Mouse (Mus musculus) C2C12 (cell line): ENCODE measurements around the gene Sox12. TPM values are rescaled to one million over a fixed set of nuclear protein-coding genes. Genes with fewer than 3 reads are reported as not detected.

Experiments used
- H3K27me3 ChIP-seq: one replicate; pipeline ENCODE4 v1.6.1; 2011; ENCODE audit not compliant: control insufficient read depth, insufficient read depth, insufficient read length
- H3K36me3 ChIP-seq: one replicate; pipeline ENCODE4 v1.6.1; 2011; ENCODE audit not compliant: control insufficient read depth, insufficient read depth
- H3K4me3 ChIP-seq: one replicate; pipeline ENCODE4 v1.5.1; 2011; ENCODE audit warnings: mild to moderate bottlenecking, control low read depth; ENCODE audit not compliant: poor library complexity, insufficient read depth, severe bottlenecking
- H3K79me2 ChIP-seq: one replicate; pipeline ENCODE4 v1.6.1; 2011; ENCODE audit not compliant: control insufficient read depth, insufficient read depth
- H3K79me3 ChIP-seq: one replicate; pipeline ENCODE4 v1.6.1; 2011; ENCODE audit warnings: low read depth, control low read depth
- H3ac ChIP-seq: one replicate; pipeline ENCODE3; 2011; ENCODE audit warnings: low read depth; ENCODE audit not compliant: control insufficient read depth, insufficient read length
- CEBPB ChIP-seq: IDR thresholded peaks from one replicate; pipeline ENCODE4 v1.6.1; 2011; ENCODE audit warnings: low read depth, mild to moderate bottlenecking, control low read depth, moderate library complexity
- CTCF ChIP-seq: IDR thresholded peaks from one replicate; pipeline ENCODE4 v1.5.1; 2011; ENCODE audit not compliant: control insufficient read depth, insufficient read depth, insufficient read length
- FOSL1 ChIP-seq: IDR thresholded peaks from one replicate; pipeline ENCODE4 v1.8.0; 2011; ENCODE audit warnings: mild to moderate bottlenecking, low read length; ENCODE audit not compliant: poor library complexity, insufficient read depth, severe bottlenecking
- MAX ChIP-seq: IDR thresholded peaks from one replicate; pipeline ENCODE4 v1.6.1; 2011; ENCODE audit warnings: mild to moderate bottlenecking, control low read depth
- MYOD1 ChIP-seq: IDR thresholded peaks from one replicate; pipeline ENCODE4 v1.6.1; 2011; ENCODE audit warnings: low read depth; ENCODE audit not compliant: control insufficient read depth, insufficient read length
- MYOG ChIP-seq: IDR thresholded peaks from one replicate; pipeline ENCODE4 v1.6.1; 2011; ENCODE audit not compliant: control insufficient read depth, insufficient read length; ENCODE audit errors: extremely low read depth
- USF1 ChIP-seq: IDR thresholded peaks from one replicate; pipeline ENCODE4 v1.6.1; 2011; ENCODE audit warnings: low read depth, mild to moderate bottlenecking, control low read depth, moderate library complexity
- long read RNA-seq, 2 experiments: library from polyadenylated mRNA; unstranded; transcript quantifications; one replicate each; pipeline ENCODE4 v2.0.0; 2019 to 2020
- polyA plus RNA-seq: library from polyadenylated mRNA; unstranded; fragments of >200 nt; fragmentation: generic; extraction: Trizol; gene quantifications from one replicate; pipeline ENCODE4 v1.2.1, GENCODE M21; 2012; ENCODE audit warnings: missing spikeins

Gene Sox12
- polyA plus RNA-seq = 7.2 TPM
- long read RNA-seq, experiment 1 = 0 reads
- long read RNA-seq, experiment 2, full-length matches to known transcripts = 1 of 1 reads
- long read RNA-seq, experiment 2, partial matches to known transcripts = 0 of 1 reads
- long read RNA-seq, experiment 2, other reads (novel, unspliced or antisense) = 0 of 1 reads

DNA sequence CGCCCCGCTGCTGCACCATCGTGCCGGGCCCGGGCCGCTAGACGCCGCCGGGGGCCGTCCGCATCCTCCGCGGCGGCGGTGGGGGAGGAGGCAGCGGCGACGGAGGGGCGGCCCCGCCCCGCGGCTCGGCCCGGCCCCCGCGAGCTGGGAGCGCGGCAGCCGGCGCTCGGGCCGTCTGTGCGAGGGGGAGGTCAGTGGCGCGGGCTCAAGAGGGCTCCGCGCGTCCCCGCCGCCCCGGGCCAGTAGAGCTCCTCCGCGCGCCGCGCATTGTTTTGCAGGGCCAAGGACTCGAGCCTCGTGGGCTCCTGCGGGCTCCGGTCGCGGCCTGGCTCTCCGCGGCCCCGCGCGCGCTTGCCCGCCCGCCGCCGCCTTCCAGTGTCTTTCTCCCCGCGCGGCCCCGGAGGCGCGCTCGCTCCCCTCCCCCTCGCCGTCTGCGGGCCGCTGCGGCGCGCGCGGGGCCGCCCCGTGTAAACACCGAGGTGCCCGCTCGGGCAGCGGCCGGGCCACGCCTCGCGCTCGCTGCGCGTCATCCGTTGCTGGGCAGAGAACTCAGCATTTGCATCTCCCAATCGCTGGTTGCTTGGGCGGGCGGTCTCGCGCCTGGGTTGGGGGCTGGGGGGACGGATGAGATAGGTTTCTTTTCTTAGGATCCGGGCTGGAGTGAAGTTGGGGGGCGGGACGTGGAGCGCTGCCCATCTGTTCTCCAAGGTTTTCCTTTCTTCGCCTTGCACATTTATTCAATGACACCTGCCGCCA is at the start of gene Sox12:
TSS of gene Sox12 (minus strand) at position 384 of the 756 bp plus-strand sequence.
- H3K79me3 ChIP-seq = no peaks in the 10 kb centered on the region
- no peak for TF ChIP-seq CTCF
- TF ChIP-seq MYOD1 = no peak
- TF ChIP-seq USF1 = no peak
- no peak for TF ChIP-seq MAX
- H3K27me3 ChIP-seq = no peaks in the 10 kb centered on the region

DNA sequence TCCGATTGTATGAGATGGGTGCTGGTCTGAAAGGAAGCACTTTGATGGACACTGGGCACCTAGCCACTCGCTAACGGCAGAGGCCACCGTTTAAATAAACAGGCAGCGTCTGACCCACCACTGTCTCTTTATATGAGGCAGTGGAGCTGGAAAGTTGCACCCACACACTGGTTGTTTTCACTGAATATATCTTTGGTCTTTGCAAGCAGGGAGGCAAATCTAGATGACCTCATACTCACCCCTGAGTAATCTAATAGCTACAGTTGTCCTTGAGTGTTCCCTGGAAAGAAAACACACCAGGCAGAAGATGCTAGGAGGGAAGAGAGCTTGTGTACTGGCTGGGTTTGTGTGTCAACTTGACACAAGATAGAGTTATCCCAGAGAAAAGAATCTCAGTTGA is 49.6 kb upstream of the Sox12 start:
- H3K79me3 ChIP-seq = no peaks in the 10 kb centered on the region

More for the DNA sequence above, at the start of gene Sox12:
- peak within 1 kb of the TSS; percentile 86 for H3ac ChIP-seq
- peaks cover 6% of the 10 kb centered on the region for H3K79me2 ChIP-seq
- no peaks in the 10 kb centered on the region for H3K36me3 ChIP-seq
- H3K4me3 ChIP-seq = peak within 1 kb of the TSS; percentile 49

DNA sequence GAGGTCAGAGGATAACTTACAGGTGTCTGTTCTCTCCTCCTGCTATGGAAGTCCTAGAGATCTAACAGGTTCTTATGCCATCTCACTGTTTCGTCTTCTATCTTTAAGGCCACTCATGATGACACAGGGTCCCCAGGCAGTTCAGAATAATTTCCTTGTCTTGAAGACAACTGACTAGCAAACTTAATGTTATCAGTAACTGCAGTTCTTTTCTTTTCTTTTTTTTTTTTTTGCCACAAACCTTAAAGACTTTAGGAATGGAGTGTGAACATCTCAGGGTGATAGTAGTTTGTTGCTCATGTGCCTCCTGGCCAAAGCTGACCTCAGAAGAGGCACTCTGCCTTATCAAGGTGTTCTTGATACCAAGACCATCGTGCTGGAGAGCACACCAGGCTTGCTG is 48.8 kb upstream of the Sox12 start:
- H3K4me3 ChIP-seq = no peak overlapping the region

More for the DNA sequence above, 49.6 kb upstream of the Sox12 start:
- Histone ChIP-seq H3ac (no peak overlapping the region), H3K4me3 (no peak overlapping the region), H3K36me3 (no peaks in the 10 kb centered on the region), H3K79me2 (no peaks in the 10 kb centered on the region), H3K27me3 (peaks cover 8% of the 10 kb centered on the region)
- TF ChIP-seq USF1 = no peak
- no peak for TF ChIP-seq MYOD1
- no peak for TF ChIP-seq MAX
- TF ChIP-seq FOSL1 = no peak
- TF ChIP-seq CTCF = no peak
- no peak for TF ChIP-seq MYOG
- no peak for TF ChIP-seq CEBPB

DNA sequence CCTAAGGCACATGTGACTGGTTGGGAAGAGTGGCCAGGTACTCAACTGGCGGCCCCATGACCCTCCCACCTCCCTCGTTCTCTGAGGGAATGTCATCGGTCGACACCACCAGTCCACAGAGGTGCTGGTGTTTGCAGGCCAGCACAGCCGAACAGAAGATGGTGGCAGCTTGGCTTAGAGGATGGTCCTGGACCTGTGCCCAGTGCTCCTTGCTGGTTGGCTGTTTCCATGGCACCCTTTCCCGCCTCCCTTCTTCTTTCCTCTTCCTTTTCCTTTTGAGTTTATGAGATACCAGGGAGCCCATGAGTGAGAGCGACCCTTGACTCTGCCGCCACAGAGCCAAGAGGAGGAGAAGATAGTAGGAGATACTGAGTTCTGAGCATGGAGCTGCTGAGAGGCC is 45.4 kb upstream of the Sox12 start:
- no peaks in the 10 kb centered on the region for H3K79me3 ChIP-seq
- H3K36me3 ChIP-seq = no peaks in the 10 kb centered on the region
- no peak for TF ChIP-seq MYOG
- TF ChIP-seq FOSL1 = no peak
- no peak for TF ChIP-seq MAX
- no peak for TF ChIP-seq USF1
- no peak for TF ChIP-seq CEBPB
- no peak for TF ChIP-seq CTCF
- TF ChIP-seq MYOD1 = no peak
- no peak overlapping the region for H3ac ChIP-seq
- H3K79me2 ChIP-seq = no peaks in the 10 kb centered on the region
- no peak overlapping the region for H3K4me3 ChIP-seq
- peaks cover 8% of the 10 kb centered on the region for H3K27me3 ChIP-seq

More for the DNA sequence above, 48.8 kb upstream of the Sox12 start:
- Histone ChIP-seq H3K36me3 (no peaks in the 10 kb centered on the region), H3ac (no peak overlapping the region), H3K79me2 (no peaks in the 10 kb centered on the region), H3K27me3 (peaks cover 8% of the 10 kb centered on the region), H3K79me3 (no peaks in the 10 kb centered on the region)
- TF ChIP-seq USF1 = no peak
- TF ChIP-seq MYOG = no peak
- no peak for TF ChIP-seq MYOD1

DNA sequence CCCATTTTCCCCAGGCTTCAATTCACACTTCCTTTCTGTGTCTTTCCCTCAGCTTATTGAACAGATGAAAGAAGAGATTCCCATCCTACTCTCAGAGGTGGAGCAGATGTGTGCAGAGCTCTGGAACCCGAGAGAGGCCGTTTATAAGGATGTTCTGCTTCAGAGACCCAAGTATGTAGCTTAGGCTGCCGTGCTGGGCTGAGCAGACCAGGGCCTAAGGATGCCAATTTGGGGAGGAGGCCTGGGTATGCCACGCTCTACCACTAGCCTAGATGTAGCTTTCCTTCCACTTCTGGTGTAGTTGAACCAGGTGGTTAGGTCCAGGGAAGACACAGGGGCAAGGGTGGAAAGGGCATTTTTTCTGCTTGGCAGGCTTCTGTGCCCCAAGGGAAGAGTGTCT is 44.5 kb upstream of the Sox12 start:
- no peaks in the 10 kb centered on the region for H3K79me2 ChIP-seq
- no peaks in the 10 kb centered on the region for H3K36me3 ChIP-seq
- no peak overlapping the region for H3K4me3 ChIP-seq
- no peak for TF ChIP-seq MAX
- TF ChIP-seq CEBPB = no peak
- TF ChIP-seq USF1 = no peak
- no peak for TF ChIP-seq CTCF
- no peak for TF ChIP-seq MYOD1
- H3K27me3 ChIP-seq = peaks cover 8% of the 10 kb centered on the region
- H3K79me3 ChIP-seq = no peaks in the 10 kb centered on the region
- no peak overlapping the region for H3ac ChIP-seq

DNA sequence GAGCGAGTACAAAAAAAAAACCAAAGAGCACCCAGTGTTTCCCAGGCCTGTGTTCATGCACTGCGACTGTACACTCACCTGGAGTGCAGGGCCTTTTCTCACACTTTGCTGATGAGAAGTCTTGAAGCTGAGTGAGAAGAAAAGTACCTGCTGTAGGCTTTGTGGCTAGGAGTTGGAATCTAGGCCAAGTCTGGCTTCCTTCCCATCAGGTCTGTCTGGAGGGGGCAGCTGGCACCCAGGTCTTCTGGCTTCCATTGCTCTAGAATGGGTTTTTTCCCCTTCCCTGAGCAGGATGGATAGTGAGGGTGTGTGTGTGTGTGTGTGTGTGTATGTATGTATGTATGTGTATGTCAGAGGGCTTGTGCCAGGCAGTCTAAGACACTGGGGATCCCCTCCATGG is 42.0 kb upstream of the Sox12 start:
- H3ac ChIP-seq = no peak overlapping the region
- H3K27me3 ChIP-seq = no peaks in the 10 kb centered on the region
- H3K4me3 ChIP-seq = no peak overlapping the region
- TF ChIP-seq MYOD1 = no peak
- no peak for TF ChIP-seq MAX
- no peak for TF ChIP-seq CEBPB
- no peak for TF ChIP-seq FOSL1
- TF ChIP-seq CTCF = no peak
- TF ChIP-seq USF1 = no peak
- no peak for TF ChIP-seq MYOG
- no peaks in the 10 kb centered on the region for H3K79me3 ChIP-seq
- no peaks in the 10 kb centered on the region for H3K79me2 ChIP-seq
- H3K36me3 ChIP-seq = no peaks in the 10 kb centered on the region
